Mouse (Mus musculus): ENCODE measurements around the gene Rere.
A peak's percentile ranks its signal among the peaks of the same experiment; 100 is the strongest.

The Rere gene

DNA sequence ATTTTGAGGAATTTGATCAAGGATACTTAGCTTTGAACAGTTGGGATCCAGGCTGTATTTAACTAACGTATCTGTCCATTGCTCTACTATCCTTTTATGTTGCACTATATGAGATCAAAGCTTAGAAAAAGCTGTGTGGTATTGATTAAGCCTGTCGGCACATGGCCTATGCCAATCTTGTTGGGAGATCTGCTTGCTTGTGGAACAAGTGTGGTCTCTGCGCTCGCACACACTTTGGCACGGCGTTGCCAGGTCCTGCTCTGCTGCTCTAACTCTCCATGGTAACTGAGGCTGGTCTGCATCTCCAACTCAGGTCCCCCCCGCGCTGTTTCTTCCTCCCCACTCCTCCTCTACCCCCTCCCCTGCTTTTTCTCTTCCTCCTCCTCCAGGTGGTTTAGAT, 112.2 kb downstream of the Rere start:
- DNase-seq: no peak

DNA sequence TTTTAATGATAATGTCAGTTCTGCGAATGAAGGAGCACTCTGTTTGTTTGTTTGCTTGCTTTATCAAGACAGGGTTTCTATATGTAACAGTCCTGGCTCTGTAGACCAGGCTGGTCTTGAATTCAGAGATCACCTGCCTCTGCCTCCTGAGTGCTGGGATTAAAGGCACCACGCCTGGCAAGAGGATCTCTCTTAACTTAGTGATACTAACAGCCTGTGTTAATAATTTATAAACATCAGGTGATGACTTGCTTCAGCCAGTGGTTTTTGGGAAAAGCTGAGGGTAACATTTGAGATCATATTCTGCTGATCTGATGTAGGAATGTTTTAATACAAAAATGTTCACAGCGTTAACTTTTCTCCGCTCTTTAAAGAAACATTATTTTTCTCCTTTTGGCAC, 112.6 kb downstream of the Rere start:
- DNase-seq: no peak

DNA sequence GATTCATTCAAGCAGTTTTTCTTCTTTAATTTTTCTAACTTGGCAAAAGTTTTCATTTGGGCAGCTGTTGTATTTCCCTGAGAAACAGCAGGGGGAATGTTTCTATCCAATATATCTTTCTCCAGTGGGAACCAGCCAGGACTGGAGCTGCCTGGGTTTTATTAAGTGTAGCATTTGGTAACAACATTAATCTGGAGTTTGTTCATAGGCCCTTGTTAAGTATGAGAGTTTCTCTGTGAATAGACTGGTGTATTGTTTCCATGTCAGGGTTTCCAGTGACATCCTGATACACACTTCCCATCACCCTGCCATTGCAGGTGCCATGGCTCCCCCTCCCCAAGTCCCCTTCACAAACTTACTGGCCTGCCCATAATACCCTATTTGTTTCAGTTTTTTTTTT, 114.9 kb downstream of the Rere start:
- peak; percentile 59 for DNase-seq

DNA sequence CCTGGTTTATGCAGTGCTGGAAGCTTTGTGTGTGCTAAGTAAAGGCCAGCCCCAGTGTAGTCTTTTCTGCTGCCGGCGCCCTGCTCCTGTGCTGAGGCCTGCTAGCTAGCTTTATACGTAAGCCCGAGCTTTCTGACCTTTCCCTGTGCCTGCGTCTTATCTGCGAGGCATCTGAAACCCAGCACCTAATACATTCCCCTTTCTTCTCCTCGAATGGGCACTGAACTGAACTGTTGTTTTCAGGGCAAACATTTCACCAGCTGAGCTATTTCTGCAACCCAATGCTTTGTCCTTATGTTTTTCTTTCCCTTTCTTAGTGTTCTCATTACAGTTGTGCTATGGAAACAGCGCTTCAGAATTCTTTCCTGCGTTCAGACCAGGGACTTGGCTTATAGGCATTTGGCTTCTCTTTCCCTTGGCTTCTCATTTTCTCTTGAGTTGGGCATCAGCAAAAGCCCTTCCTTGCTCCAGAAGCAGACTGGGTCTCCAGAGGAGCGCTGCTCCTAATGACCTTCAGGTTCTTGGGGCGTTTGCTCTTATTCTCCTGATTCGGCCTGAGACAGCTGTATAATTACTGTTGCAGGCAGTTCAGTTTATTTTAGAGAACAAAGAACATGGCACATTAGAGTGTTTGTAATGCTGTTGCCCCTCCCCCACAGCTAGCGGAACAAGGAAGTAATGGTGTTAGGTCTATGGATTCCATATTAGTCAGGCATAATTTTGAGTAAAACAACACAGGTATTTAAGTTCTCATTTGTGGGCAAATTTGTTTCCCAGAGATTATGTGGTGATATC, 115.6 kb downstream of the Rere start:
- peak; percentile 51 for DNase-seq

DNA sequence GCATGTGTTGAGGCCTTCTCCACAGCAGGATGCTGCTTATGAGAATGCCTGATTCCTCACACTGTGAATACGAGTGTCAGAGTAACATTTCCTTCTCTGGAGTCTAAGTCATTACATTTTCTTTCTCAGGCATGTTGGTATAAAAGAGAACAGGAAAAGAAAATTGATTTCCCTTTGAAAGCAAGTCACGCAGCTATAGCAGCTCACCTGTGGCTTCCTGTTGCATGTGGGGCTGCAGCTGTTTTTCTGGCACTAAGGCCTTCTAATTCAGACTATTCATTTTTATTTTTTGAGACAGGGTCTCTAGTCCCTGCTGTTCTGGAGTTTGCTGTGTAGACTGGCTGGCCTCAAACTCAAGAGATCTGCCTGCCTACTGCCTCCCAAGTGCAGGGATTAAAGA, 117.6 kb downstream of the Rere start:
- no peak for DNase-seq

DNA sequence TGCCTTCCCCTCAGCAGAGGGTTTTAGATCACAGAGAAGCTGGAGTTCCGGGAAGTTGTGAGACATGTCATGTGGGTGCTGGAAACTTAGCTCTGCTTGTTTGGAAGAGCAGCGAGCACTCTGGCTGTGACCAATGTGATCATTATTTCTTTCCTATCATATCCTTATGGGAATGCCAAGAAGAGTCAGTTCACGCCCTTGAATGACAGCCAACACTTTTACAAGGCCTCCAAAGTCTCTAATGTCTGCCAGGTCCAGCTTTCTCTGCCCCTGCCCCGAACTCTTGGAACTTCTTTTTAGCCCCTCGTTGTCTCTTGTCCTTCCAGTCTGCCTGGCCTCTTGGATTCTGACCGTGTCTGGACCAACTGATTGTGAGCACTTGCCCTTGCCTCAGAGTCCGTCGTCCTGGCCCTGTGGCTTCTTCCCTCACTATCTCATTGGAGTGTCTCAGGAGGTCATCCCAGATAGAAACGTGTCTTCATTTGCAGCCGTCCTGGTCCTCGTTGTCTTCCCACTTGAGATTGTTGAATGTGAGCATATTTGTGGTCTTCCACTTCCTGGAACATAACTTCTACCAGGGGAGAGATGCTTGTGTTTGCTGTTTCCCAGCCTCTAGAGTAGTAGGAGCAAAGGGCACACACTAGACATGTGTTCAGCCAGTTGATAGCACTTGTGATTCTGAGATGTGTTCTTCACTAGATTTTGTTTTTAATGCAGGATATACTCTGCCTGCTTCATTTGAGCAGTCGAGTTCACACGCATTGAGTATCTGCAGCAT, 120.6 kb downstream of the Rere start:
- no peak for DNase-seq

DNA sequence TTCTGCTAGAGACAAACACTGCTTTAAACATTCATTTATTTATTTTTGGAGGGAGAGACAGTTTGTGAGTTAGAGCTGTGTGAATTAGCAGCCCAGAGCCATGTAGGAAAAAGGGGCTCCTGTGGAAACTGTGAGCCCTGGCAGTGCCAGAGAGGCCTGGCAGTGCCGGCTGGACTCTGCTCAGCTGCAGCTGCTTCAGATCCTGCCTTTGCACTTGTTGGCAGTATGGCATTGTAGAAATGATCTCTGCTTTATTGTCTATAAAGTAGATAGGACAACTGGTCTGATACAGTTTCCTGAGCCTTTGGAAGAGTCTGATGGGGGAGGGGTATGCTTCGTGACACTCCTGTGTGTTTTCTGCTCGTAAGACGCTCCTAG, 121.2 kb downstream of the Rere start:
- DNase-seq: no peak

DNA sequence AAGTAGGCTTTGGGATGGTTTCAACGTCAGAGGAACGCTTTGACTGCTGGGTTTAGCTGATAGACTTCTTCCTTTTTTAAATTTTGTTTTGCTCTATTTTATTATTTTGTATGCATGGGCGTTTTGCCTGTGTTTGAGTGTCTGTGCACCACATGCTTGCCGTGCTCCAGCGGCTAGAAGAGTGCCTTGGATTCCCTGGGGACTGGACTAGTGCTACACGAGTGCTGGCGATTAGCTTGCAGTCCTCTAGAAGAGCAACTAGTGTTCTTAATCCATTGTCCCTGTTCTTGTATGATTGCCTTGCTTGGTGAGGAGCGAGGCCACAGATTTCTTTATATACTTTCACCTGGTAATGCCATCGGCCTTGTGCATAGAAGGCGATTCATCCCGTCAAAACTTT, 122.5 kb downstream of the Rere start:
- no peak for DNase-seq

DNA sequence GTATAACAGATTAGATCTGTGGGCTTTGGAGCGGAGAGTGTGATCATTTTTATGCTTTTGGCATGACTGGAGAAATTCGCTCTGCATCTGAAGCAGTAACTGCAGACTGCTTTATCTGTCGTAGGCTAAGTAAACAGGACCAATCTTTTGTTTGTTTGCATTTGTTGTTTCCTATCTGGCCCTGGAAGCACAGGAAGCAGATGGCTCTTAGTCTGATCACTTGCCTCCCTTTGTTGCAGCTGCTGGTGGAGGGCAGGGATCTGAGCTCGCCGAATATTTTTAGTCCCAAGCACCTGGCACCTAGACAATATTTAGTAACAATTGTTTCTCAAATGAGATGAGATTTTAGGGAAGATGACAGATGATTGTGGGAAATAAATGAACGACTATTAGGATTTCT, 123.1 kb downstream of the Rere start:
- no peak for DNase-seq

DNA sequence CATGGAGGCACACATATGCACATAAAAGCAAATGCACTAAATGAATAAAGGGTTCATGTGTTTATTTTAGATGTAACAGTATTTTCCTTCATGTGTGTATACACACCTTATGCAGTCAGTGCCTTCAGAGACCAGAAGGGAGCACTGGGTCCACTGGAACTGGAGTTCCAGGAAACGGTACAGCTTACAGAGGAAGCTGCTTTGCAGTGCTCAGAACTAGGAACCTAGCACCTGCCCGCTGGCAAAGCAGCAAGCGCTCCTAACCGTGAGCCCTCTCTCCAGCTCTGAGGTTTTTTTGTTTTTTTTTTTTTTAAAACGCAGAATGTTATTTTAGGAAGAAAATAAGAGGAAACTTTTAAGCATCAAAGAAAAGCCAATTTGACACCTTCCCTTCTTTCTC, 124.3 kb downstream of the Rere start:
- DNase-seq: no peak

DNA sequence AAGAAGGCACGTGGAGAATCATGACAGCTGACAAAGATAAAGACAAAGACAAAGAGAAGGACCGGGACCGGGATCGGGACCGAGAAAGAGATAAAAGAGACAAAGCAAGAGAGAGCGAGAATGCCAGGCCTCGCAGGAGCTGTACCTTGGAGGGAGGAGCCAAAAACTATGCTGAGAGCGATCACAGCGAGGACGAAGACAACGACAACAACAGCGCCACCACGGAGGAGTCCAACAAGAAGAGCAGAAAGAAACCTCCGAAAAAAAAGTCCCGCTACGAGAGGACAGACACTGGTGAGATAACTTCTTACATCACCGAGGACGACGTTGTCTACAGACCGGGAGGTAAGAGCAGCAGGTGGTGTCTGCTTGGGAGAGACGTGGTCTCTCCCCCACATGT, 124.9 kb downstream of the Rere start:
- DNase-seq: no peak

DNA sequence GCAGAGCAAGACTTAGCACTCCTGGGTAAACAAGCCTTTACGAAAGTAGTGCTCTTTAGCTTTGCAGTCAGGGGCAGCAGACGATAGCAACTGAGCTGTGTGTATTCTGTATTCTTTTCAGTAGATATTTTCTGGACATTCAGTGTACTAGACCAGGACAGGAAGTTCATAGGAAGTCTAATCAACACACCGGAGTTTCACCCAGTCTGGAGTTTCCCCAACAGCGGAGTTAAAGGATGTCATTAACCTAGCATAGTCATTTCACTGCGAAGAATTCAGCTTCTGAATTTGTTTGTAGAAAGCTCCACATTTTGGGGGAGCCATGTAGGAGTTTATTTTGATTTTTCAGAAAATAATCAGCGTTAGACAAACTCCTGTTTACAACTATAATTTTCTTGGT, 125.4 kb downstream of the Rere start:
- no peak for DNase-seq

DNA sequence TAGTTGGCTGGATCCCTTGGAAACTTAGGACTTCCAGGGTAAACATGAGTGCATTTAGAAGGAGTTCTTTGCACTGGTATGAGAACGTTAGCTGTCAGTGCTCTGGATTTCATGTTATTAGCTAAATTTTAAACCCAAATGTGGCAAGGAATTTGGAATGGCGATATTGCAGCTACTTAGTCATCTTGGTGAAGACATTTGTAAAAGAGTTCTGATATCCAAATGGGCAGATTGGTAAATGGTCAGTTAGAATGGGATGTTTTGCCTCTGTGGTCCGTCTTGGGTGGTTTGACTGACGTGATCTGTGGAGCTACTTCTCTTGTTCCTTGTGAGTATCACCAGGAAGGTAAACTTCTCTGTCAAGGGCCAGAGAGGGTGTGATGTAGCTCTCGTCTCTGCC, 132.8 kb downstream of the Rere start:
- DNase-seq: no peak

DNA sequence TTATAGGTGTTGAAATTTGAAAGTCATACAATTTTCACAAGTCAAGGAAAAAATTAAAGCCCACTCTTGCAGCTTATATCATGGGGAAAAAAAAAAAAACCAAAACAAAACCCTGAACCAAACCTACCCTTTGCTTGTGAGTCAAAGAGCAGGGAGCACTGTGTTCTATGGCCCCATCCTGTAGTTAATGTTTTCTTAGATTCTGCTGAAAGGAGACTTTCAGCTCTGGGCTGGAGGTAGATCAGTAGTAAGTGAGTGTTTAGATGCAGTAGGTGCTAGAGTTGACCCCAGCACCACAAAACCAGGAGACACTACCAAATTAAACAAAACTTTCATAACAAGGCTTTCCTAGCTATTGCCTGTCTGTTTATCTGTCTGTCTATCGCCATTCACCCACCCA, 133.3 kb downstream of the Rere start:
- peak; percentile 54 for DNase-seq

DNA sequence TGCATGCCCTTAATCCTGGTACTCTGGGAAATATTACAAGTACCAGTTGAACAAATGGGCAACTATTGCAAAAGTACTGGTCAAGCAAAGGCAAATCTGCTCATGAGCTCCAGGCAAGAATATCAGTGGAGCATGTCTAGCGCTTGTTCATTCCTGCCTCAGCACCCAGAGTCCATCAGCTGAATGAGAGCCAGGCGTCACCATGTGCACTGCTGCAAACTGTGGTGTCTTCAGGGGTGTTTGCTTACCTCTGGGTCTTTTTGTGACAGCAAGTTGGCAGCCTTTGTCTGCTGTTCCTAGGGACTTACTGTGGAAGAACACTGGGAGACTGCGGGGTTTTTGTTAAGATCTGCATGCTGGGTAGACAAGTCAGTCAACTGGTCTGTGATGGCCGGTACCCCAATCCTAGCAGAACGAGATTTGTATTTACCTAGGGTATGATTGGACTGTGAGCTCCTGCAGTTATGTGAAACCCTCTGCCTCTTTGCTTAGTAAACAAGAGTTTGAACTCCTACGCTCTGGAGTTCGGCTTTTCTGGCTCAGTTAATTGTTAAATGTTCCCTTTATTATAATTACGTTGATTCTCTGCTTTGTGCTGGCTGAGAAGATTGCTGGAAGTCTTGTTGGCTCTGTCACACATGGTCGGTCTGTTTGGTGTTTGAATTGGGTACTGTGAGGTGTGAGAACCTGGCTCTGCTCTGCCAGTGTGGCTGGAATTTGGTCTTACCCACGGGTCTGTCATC, 134.0 kb downstream of the Rere start:
- peak; percentile 67 for DNase-seq

DNA sequence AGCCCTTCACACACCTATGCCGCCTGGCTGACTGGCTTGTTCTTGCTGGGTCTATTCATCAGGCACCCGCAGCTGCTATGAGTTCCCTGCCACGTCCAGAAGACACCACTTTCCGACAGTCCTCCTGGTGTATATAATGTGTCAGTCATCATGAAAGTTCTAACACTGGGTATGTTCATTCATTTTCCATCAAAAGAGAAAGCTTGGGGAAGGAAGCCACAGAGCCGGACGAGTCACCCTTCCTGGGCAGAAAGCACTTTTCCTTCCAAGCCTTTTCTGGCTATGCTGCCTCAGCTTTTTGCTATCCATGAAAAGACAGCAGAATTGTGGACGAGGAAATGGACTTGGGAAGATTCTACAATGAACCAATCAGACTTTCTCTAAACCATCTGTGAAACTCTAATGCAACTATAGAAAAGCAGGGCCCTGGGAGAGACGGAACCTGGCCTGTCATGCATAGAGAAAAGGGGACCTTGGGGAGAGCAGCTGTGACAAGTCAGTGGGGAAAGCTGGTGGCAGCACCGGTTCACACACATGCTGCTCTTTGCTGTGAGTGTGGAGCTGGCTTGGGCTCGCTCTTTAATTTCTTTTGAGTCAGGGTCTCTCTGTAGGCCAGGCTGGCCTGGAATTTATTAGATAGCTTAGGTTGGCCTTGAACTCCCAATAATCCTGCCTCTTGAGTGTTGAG, 139.3 kb downstream of the Rere start:
- no peak for DNase-seq

DNA sequence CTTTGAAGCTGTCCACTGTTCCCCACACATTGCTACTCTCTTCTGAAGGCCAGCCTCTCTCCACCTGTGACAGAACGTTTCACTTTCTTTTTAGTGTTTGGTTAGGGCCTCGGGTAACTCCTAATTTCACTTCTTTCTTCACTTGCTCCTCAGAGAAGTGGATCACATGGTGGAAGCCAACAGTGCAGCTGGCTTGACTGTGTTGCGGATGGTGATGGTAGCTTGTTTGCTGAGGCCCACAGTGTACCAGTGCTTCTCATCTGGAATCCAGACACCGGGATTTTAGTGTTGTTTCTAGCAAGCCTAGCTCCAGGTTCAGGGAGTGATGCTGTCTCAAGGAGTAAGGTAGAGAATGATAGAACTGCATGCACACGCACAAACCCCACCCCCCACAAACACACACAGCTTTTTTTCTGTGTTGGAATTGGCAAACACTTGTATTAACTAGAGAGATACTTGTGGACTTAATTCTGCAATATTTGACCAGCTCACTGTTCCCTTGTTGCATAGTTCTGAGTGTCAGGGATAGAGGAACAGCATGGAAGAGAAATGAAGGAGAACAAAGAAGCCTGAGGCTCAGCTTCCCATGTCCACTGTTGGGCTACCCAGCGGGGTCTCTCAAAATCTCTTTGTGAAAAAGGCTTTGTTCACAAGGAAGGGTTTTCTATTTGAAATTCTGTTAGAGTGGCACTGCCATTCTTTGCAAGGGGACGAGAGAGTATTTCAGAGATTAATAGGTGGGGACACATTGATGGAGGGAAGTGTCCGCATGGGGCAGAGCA, 144.8 kb downstream of the Rere start:
- no peak for DNase-seq

DNA sequence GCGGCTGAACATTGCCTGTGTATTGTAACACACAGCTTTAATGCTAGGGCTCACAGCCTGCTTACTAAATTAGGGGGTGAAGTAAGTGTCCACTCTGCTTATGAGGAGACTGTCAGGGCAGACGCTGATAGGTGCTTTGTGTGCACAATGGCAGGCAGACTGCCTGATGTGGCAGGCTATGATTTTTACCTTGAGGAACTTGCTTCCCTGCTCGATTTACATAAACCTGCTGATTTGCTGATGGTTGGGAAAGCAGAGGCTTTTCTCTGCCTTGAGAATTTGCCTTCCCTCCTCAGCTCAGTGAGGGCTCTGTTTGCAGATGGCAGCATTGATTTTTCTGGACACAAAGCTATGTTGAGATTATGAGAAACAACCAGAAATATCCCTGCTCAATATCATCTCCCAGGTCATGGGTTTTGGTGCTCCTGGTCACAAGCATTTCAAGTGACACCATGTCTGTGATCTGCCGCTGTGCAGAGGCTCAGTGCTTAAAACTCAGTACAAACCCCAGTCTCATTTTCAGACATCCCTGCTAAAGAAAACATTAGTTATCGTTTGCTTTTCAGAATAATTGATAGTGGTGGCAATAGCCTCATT, 145.5 kb downstream of the Rere start:
- DNase-seq: no peak

DNA sequence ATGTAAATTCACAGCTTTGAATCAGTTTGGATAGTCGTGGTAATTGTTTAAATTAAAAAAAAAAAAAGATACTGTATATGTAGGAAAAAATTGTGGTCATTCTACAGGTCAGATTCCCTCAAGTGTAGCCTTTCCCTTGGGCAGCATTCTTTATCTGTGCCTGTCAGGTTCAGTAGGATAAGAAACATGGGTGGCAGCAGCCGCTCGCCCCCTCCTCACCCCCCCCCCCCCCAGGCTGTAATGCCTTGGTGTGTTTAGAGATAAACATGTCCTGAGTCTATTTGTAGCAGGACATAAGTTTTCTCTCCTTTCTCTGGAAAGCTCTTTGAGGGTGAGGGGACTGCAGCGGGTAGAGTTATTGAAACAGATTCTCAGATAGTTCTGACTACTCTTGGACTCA, 147.3 kb downstream of the Rere start:
- no peak for DNase-seq

DNA sequence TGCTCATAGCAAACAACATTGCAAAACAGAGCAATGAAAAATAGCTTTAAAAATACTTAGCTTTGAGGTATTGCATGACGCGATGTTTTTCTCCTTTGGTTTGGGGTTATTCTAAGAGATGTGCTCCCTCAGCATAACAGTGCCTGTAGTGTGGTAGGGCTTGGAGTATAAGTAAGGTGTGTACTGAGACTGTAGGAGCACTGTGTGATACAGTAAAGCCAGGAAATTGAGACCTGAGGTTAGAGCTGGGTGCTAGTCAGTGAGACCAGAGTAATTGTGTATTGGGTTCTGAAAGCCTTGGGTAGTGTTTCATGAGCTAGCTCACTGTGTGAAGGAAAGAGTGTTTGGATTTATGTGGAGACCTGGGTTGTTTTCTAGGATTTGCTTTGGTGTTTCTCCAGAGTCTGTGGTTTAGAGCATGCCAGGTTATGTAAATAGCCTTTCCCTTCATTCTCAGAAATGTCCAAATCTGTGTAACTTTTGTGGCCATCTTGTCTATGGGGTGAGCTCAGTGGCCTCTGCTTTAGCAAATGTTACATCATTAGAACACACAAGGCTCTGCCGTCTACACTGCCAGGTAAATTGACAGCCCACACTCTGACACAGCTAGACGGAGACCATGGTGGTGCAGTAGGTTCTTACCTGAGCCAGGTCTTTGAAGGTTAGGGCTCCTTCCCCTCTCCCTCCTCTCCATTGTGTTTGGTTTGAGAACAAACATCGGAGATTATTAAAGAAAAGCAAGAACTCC, 152.6 kb downstream of the Rere start:
- no peak for DNase-seq

DNA sequence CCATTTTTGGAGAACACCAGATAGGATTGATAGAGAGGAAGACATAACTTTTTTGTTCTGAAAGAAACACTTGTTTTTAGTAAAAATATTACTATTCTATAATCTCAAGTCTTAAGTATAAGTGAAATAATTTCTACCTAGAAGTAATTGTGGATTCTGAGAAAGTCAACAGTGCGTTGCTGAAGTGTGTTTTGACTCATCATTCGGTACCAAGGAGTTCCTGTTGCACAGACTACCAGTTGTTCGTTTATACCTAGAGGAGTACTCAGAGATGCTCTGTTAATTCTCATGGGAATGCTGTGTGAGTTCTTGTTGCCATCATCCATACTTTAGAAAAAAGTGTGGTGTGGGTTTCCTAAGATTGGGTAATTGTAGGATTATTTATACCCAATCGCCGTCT, 154.1 kb downstream of the Rere start:
- no peak for DNase-seq
